Mouse (Mus musculus) testis, adult 2 months (tissue): Measurements from ENCODE around the gene Ost4. TPM values are rescaled to one million over a fixed set of nuclear protein-coding genes. Genes with fewer than 3 reads are reported as not detected.
A peak's percentile ranks its signal among the peaks of the same experiment; 100 is the strongest.

Source experiments
- H3K27ac ChIP-seq: fragments of 200-500 bp; 2 replicates; pipeline ENCODE4 v1.5.1; 2012; ENCODE audit warnings: low read depth, low read length; ENCODE audit not compliant: control insufficient read depth, insufficient read depth
- H3K27me3 ChIP-seq: fragments of 200-500 bp; 2 replicates; pipeline ENCODE4 v1.6.1; 2012; ENCODE audit warnings: mild to moderate bottlenecking, low read length, moderate library complexity; ENCODE audit not compliant: control insufficient read depth, insufficient read depth
- H3K36me3 ChIP-seq: fragments of 200-500 bp; 2 replicates; pipeline ENCODE4 v1.6.1; 2012; ENCODE audit warnings: mild to moderate bottlenecking, low read length; ENCODE audit not compliant: control insufficient read depth, insufficient read depth
- H3K4me1 ChIP-seq: fragments of 200-500 bp; 2 replicates; pipeline ENCODE4 v1.6.1; 2012; ENCODE audit warnings: low read length; ENCODE audit not compliant: control insufficient read depth, insufficient read depth
- H3K4me3 ChIP-seq: fragments of 200-500 bp; 2 replicates; pipeline ENCODE4 v1.5.1; 2012; ENCODE audit warnings: low read depth, mild to moderate bottlenecking, low read length, moderate library complexity, mixed read lengths; ENCODE audit not compliant: control insufficient read depth
- CTCF ChIP-seq: fragments of 200-500 bp; IDR thresholded peaks from 2 replicates; pipeline ENCODE4 v1.5.1; 2012; ENCODE audit warnings: low read depth, mild to moderate bottlenecking, inconsistent platforms, low read length, moderate library complexity; ENCODE audit not compliant: control insufficient read depth, insufficient read depth, insufficient replicate concordance
- POLR2A ChIP-seq: fragments of 200-500 bp; IDR thresholded peaks from 2 replicates; pipeline ENCODE4 v1.6.1; 2012; ENCODE audit warnings: low read depth, mild to moderate bottlenecking, inconsistent platforms, low read length, moderate library complexity; ENCODE audit not compliant: control insufficient read depth
- polyA plus RNA-seq: library from polyadenylated mRNA; depleted of rRNA; stranded (reverse); fragments of >200 nt; gene quantifications from 2 replicates; pipeline ENCODE4 v1.2.3, GENCODE M21; 2012

Ost4 gene
- polyA plus RNA-seq, 1 experiment = 184 TPM

GRCm38 (mm10) chr5:30931378-30931777 is 23.8 kb upstream of the Ost4 start:
- Histone ChIP-seq H3K27ac (no peak overlapping the region), H3K4me3 (no peak overlapping the region), H3K36me3 (no peaks in the 10 kb centered on the region), H3K27me3 (no peaks in the 10 kb centered on the region), H3K4me1 (no peaks in the 10 kb centered on the region)
- no peak for TF ChIP-seq CTCF
- TF ChIP-seq POLR2A = no peak

- Histone ChIP-seq H3K36me3 (no peaks in the 10 kb centered on the region), H3K4me1 (no peaks in the 10 kb centered on the region), H3K27ac (no peak overlapping the region), H3K27me3 (no peaks in the 10 kb centered on the region), H3K4me3 (no peak overlapping the region)
- TF ChIP-seq CTCF = no peak
- no peak for TF ChIP-seq POLR2A
These were observed 23.3 kb upstream of the Ost4 start for GRCm38 (mm10) chr5:30930846-30931245.

DNA sequence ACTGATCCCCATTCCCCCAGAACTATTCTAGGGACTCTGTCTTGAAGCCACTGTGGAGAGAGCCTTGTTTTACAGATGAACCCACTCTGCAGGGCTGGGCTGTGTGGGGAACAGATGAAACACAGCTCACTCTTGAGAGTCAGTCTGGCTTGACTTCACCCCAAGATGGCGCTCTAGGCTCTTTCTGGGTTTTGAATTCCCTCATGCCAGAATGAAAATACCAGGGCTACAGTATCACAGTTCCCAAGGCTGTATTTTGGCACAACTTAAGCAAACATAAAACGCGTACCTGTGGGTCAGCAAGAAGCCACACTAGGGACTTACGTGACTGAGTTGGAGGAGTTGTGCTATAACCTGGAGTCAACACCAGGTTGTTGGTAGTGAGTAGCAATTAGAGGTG is 22.5 kb upstream of the Ost4 start:
- no peak for TF ChIP-seq POLR2A
- peak; percentile 19; the same call in 1 of the 2 replicates for TF ChIP-seq CTCF
- no peak overlapping the region for H3K4me3 ChIP-seq
- H3K4me1 ChIP-seq = no peaks in the 10 kb centered on the region
- H3K27ac ChIP-seq = no peak overlapping the region
- H3K27me3 ChIP-seq = no peaks in the 10 kb centered on the region
- H3K36me3 ChIP-seq = no peaks in the 10 kb centered on the region

DNA sequence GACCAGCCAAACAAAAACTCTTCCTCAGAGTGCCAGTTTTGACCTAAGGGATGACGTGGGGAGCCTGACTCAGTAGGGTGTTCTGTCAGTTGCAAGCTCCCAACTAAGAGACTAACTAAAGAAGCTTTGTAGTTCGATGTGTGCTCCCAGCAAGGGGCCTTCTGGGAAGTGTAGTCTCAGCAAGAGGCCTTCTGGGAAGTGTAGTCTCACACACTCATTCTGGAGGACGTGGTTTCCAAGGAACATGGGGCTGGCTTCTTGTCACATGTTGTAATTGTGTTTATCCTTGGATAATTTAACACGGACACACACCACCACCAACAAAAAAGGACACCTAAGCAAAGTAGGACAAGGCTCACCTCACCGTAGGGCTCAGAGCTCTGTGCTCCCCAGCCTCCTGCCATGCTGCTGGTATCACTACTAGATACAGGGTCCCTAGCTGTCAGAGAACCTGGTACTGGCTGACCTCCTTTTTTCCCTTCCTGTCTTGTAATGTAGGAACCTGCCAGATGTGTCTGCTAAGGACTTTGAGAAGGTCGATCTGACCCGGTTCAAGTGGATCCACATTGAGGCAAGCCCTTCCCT is 20.4 kb upstream of the Ost4 start:
- Histone ChIP-seq H3K27me3 (no peaks in the 10 kb centered on the region), H3K27ac (no peak overlapping the region), H3K4me1 (no peaks in the 10 kb centered on the region), H3K4me3 (no peak overlapping the region), H3K36me3 (no peaks in the 10 kb centered on the region)
- TF ChIP-seq POLR2A = no peak
- no peak for TF ChIP-seq CTCF

GRCm38 (mm10) chr5:30926073-30926472 is 18.5 kb upstream of the Ost4 start:
- TF ChIP-seq POLR2A = no peak
- TF ChIP-seq CTCF = no peak
- no peak overlapping the region for H3K27ac ChIP-seq
- no peaks in the 10 kb centered on the region for H3K36me3 ChIP-seq
- H3K27me3 ChIP-seq = no peaks in the 10 kb centered on the region
- H3K4me3 ChIP-seq = no peak overlapping the region
- peaks cover 12% of the 10 kb centered on the region for H3K4me1 ChIP-seq

DNA sequence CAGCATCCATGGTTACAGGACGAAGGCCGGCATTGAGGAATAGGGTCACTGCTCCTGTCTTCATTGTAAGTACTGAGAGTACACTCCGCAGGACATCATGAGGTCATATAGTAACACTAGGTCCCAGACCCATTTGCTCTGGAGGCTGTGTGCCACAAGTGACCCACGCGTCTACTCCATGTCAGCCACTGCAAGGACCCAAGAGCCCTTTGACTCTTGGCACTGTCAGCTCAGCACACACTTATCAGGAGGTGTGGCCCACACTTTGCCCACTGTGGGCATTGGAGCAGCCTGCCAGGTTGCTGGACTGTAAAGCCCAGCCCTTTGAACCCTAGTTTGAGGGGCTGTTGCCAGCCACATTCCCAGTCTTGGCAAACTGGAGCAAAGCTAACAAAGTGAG is 17.6 kb upstream of the Ost4 start:
- H3K36me3 ChIP-seq = no peaks in the 10 kb centered on the region
- H3K4me1 ChIP-seq = peaks cover 20% of the 10 kb centered on the region
- H3K4me3 ChIP-seq = no peak overlapping the region
- no peak overlapping the region for H3K27ac ChIP-seq
- no peaks in the 10 kb centered on the region for H3K27me3 ChIP-seq
- TF ChIP-seq POLR2A = no peak
- no peak for TF ChIP-seq CTCF

GRCm38 (mm10) chr5:30924614-30925013 is 17.0 kb upstream of the Ost4 start:
- Histone ChIP-seq H3K4me3 (no peak overlapping the region), H3K4me1 (peaks cover 21% of the 10 kb centered on the region), H3K27me3 (no peaks in the 10 kb centered on the region), H3K27ac (no peak overlapping the region), H3K36me3 (no peaks in the 10 kb centered on the region)
- TF ChIP-seq POLR2A = no peak

- H3K4me1 ChIP-seq = peaks cover 21% of the 10 kb centered on the region
- H3K4me3 ChIP-seq = no peak overlapping the region
- TF ChIP-seq POLR2A = no peak
- TF ChIP-seq CTCF = no peak
- no peak overlapping the region for H3K27ac ChIP-seq
- no peaks in the 10 kb centered on the region for H3K27me3 ChIP-seq
- H3K36me3 ChIP-seq = no peaks in the 10 kb centered on the region
These were observed 15.5 kb upstream of the Ost4 start for GRCm38 (mm10) chr5:30923119-30923518.
